Mouse (Mus musculus) kidney, adult 2 months (tissue): ENCODE measurements at regions not wholly inside any gene's neighbourhood (a gene's known extent, or its start where the extent isn't known, plus 50 kb on each side); places are given as distances from the start of the nearest gene placed in this dataset.
"Not testable (repeated sequence)": the region's sequence is repeated elsewhere in the genome, so short reads cannot be mapped to it uniquely, and the experiment has no call there.

Experiments
- DNase-seq: peaks from one replicate; pipeline ENCODE4 v3.0.0; 2021
- H3K27ac ChIP-seq: fragments of 200-500 bp; 2 replicates; pipeline ENCODE4 v1.5.1; 2012; ENCODE audit warnings: low read depth, low read length, control low read depth, inconsistent platforms; ENCODE audit not compliant: insufficient read depth
- H3K27me3 ChIP-seq: fragments of 200-500 bp; replicated peaks from 2 replicates; pipeline ENCODE4 v1.6.1; 2012; ENCODE audit warnings: mild to moderate bottlenecking, moderate library complexity, low read length, inconsistent platforms; ENCODE audit not compliant: control insufficient read depth, insufficient read depth
- H3K36me3 ChIP-seq: fragments of 200-500 bp; 2 replicates; pipeline ENCODE4 v1.6.1; 2012; ENCODE audit warnings: mild to moderate bottlenecking, moderate library complexity, low read length, inconsistent platforms; ENCODE audit not compliant: control insufficient read depth, insufficient read depth
- H3K4me1 ChIP-seq: fragments of 200-500 bp; 2 replicates; pipeline ENCODE4 v1.6.1; 2011; ENCODE audit warnings: low read length; ENCODE audit not compliant: control insufficient read depth, insufficient read depth
- H3K4me3 ChIP-seq: fragments of 200-500 bp; 2 replicates; pipeline ENCODE4 v1.5.1; 2011; ENCODE audit warnings: mild to moderate bottlenecking, low read depth, low read length, control low read depth; ENCODE audit not compliant: insufficient read depth
- CTCF ChIP-seq: fragments of 200-500 bp; conservative IDR thresholded peaks from 2 replicates; pipeline ENCODE4 v1.5.1; 2011; ENCODE audit warnings: low read depth, mild to moderate bottlenecking, control low read depth, low read length, moderate library complexity, mixed read lengths; ENCODE audit not compliant: insufficient read depth, insufficient read length
- POLR2A ChIP-seq: fragments of 200-500 bp; IDR thresholded peaks from one replicate; pipeline ENCODE4 v1.6.1; 2011; ENCODE audit warnings: low read depth, low read length, control low read depth
- WGBS: fragments of 180-500 bp; shearing (Covaris S2); methylation state at CpG from one replicate; pipeline ENCODE4 v1.1.7; 2018; 5-methylcytosine and 5-hydroxymethylcytosine counted together

GRCm38 (mm10) chr10:111600677-111601099, 94.6 kb downstream of the Phlda1 start:
- TF ChIP-seq CTCF (no peak), POLR2A (no peak)
- H3K27me3 ChIP-seq: no peaks in the 10 kb centered on the region
- no peak overlapping the region for H3K4me3 ChIP-seq
- 0% methylated on average over 2 of the region's 2 CpGs for WGBS
- H3K36me3 ChIP-seq: no peaks in the 10 kb centered on the region
- no peak overlapping the region for H3K27ac ChIP-seq
- H3K4me1 ChIP-seq: peaks cover 9% of the 10 kb centered on the region; the same call in 1 of the 2 replicates
- peak; percentile 94 for DNase-seq

DNA sequence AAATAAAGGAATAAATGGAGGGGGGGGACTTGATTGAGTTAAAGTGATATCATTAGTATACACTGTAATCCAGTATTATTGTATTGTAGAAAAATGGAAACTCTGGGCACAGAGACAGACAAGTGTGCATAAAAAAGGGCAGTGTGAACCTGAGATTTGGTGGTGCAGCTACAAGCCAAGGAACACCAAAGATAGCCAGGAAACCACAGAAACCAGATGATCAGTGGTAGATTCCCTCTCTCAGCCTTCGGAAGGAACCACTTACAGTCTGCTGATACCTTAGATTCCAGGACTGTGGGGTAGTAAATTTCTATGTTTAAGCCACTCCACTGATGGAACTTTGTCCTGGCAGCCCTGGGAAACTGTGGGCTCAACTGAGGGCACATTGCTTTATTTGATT, 97.1 kb downstream of the Phlda1 start:
- DNase-seq: no peak
- WGBS: 86% methylated on average over 1 of the region's 1 CpGs
- Histone ChIP-seq H3K27ac (no peak overlapping the region), H3K4me3 (no peak overlapping the region), H3K36me3 (no peaks in the 10 kb centered on the region), H3K4me1 (peaks cover 7% of the 10 kb centered on the region; the same call in 1 of the 2 replicates), H3K27me3 (no peaks in the 10 kb centered on the region)
- TF ChIP-seq CTCF: no peak
- no peak for TF ChIP-seq POLR2A

DNA sequence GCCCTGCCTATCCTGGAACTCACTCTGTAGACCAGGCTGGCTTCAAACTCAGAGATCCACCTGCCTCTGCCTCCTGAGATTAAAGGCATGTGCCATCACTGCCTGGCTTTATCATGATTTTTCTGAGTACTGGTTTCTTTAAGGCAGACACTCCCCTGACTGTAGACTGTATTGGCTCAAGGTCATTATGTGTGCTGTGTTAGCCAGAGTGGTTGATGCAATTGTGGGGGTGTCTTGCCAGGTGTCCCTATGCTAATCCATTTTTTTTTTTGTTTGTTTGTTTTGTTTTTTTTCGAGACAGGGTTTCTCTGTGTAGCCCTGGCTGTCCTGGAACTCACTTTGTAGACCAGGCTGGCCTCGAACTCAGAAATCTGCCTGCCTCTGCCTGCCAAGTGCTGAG, 101.3 kb downstream of the Phlda1 start:
- not testable (repeated sequence) for H3K4me3 ChIP-seq, H3K4me1 ChIP-seq, H3K27me3 ChIP-seq, DNase-seq, H3K36me3 ChIP-seq, H3K27ac ChIP-seq
- 92% methylated on average over 2 of the region's 2 CpGs for WGBS

GRCm38 (mm10) chr10:111608385-111609093, 102.5 kb downstream of the Phlda1 start:
- no peak for TF ChIP-seq POLR2A
- no peaks in the 10 kb centered on the region for H3K27me3 ChIP-seq
- no peaks in the 10 kb centered on the region for H3K36me3 ChIP-seq
- no peaks in the 10 kb centered on the region for H3K4me1 ChIP-seq
- no peak overlapping the region for H3K27ac ChIP-seq
- H3K4me3 ChIP-seq: no peak overlapping the region
- no peak for DNase-seq
- WGBS: 75% methylated on average over 9 of the region's 9 CpGs

DNA sequence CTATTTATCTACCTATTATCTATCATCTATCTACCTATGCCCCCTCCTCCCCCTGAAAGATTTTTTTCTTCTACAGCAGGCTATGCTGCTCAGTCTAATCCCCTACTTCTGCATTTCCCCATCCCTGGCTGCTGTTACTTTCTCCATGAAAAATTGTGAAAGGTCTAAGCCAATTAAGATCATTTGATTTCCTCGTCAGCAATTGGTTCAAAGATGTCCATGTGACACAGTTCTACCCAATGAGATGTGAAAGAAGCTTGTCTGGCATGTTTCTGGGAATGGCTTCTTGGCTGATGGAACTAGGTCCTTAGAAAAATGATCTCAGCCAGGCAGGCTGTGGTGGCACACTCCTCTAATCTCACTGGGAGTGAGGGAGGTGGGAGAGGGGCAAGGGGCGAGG, 103.8 kb downstream of the Phlda1 start:
- Histone ChIP-seq H3K36me3 (no peaks in the 10 kb centered on the region), H3K27me3 (no peaks in the 10 kb centered on the region), H3K4me1 (no peaks in the 10 kb centered on the region), H3K27ac (no peak overlapping the region), H3K4me3 (no peak overlapping the region)
- DNase-seq: no peak
- WGBS: 78% methylated on average over 2 of the region's 2 CpGs
- TF ChIP-seq CTCF (no peak), POLR2A (no peak)

DNA sequence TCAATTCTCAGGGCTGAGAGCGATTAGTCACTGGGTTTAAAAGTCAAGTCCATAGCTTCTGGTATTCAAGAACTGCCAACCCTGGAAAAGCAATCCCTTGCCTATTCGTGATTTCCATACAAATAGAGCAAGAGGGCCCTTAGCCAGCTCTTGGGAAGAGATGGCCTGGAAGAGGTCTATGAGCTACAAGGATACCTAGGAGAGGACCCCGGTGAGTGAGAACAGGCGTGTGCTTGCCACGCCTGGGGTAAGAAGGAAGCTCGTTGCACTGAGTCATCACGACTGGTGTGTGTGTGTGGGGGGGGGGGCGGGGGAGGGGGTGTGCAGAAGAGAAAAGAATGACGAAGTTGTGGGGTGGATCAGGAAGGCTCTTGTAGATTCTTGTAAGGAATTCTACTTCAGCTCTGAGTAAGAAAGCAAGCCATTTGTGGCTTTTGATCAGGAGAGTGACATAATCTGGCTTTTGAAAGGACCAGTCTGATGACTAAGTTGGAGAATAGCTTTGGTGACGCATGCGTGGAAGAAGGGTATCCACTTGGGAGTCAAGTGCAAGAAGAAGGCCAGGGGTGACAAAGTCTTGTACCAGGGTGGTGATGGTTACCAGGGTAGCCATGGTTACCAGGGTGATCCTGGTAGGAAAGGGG, 113.7 kb downstream of the Phlda1 start:
- Histone ChIP-seq H3K27me3 (no peaks in the 10 kb centered on the region), H3K36me3 (no peaks in the 10 kb centered on the region), H3K27ac (no peak overlapping the region), H3K4me1 (no peaks in the 10 kb centered on the region), H3K4me3 (no peak overlapping the region)
- WGBS: 83% methylated on average over 11 of the region's 11 CpGs
- TF ChIP-seq CTCF (no peak), POLR2A (no peak)
- no peak for DNase-seq

GRCm38 (mm10) chr10:111620927-111621676, 115.0 kb downstream of the Phlda1 start:
- Histone ChIP-seq H3K36me3 (no peaks in the 10 kb centered on the region), H3K27ac (no peak overlapping the region), H3K4me3 (no peak overlapping the region), H3K4me1 (no peaks in the 10 kb centered on the region), H3K27me3 (no peaks in the 10 kb centered on the region)
- WGBS: 87% methylated on average over 11 of the region's 11 CpGs
- no peak for DNase-seq
- TF ChIP-seq CTCF (no peak), POLR2A (no peak)
